Mouse (Mus musculus): ENCODE measurements at regions not wholly inside any gene's neighbourhood (a gene's known extent, or its start where the extent isn't known, plus 50 kb on each side); places are given as distances from the start of the nearest gene placed in this dataset.
A peak's percentile ranks its signal among the peaks of the same experiment; 100 is the strongest.
"Not testable (repeated sequence)": the region's sequence is repeated elsewhere in the genome, so short reads cannot be mapped to it uniquely, and the experiment has no call there.

DNA sequence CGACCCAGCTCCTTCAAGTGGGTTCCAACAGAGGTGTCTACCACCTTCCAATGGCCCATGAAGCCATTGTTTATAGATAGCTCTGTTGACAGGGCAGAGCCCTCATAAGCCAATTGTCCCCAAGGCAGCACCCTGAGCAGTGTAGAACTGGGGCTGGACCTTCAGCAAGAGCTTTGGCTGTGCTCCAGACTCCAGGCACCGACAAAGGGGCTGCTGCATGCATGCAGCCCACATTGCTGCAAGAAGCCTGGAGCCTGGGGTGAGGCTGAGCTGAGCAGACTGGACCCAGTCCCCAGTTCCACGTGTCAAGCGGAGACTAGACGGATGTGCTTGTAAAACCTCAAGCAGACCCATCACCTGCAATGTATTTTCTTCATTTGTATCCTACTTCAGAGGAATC is 91.9 kb upstream of the Lemd2 start:
- ATAC-seq (ENCODE audit: low read depth) = no peak
- 90% methylated on average over 5 of the region's 5 CpGs for WGBS
- H3K9ac ChIP-seq (replicated peaks; ENCODE audit: low read depth, low read length) = no peak overlapping the region

DNA sequence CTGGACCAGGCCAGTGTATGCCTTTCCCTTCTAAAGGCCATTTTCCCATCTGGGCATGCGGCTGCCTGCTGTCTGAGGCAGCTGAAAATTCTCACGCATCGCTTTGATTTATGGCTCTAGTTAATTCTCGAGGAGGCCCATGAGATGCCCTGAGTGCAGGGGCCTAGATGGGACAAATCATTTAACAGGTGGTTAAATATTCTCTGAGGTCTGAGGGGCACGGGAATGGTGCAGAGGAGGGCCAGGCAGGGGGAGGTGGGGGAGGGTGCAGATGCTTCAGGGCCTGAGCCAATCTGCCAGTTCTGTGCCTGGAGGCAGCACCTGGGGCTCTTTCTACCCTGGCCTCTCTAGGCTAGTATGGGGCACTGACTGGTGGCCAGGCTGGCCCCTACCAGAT is 89.9 kb upstream of the Lemd2 start:
- no peak overlapping the region for H3K4me3 ChIP-seq (ENCODE audit: low read depth, low read length)
- ATAC-seq (ENCODE audit: low read depth) = peak; percentile 56; the same call in 1 of the 2 replicates
- H3K4me1 ChIP-seq (ENCODE audit: control insufficient read depth, insufficient read depth, low read length) = no peaks in the 10 kb centered on the region
- no peaks in the 10 kb centered on the region for H3K27me3 ChIP-seq (ENCODE audit: control insufficient read depth, insufficient read depth, low read length)
- 25% methylated on average over 5 of the region's 5 CpGs for WGBS
- H3K9ac ChIP-seq (replicated peaks; ENCODE audit: low read depth, low read length) = no peak overlapping the region
- no peaks in the 10 kb centered on the region for H3K36me3 ChIP-seq (ENCODE audit: control insufficient read depth, insufficient read depth, low read length)
- H3K4me2 ChIP-seq (ENCODE audit: low read depth, low read length) = no peak overlapping the region
- H3K9me3 ChIP-seq (ENCODE audit: control insufficient read depth, low read length) = no peaks in the 10 kb centered on the region
- no peak overlapping the region for H3K27ac ChIP-seq (ENCODE audit: low read depth, low read length)

More for the DNA sequence above, 91.9 kb upstream of the Lemd2 start:
- no peak overlapping the region for H3K27ac ChIP-seq (ENCODE audit: low read depth, low read length)
- no peaks in the 10 kb centered on the region for H3K36me3 ChIP-seq (ENCODE audit: control insufficient read depth, insufficient read depth, low read length)
- H3K4me1 ChIP-seq (ENCODE audit: control insufficient read depth, insufficient read depth, low read length) = no peaks in the 10 kb centered on the region
- H3K27me3 ChIP-seq (ENCODE audit: control insufficient read depth, insufficient read depth, low read length) = no peaks in the 10 kb centered on the region
- H3K4me2 ChIP-seq (ENCODE audit: low read depth, low read length) = no peak overlapping the region
- no peaks in the 10 kb centered on the region for H3K9me3 ChIP-seq (ENCODE audit: control insufficient read depth, low read length)
- no peak overlapping the region for H3K4me3 ChIP-seq (ENCODE audit: low read depth, low read length)

DNA sequence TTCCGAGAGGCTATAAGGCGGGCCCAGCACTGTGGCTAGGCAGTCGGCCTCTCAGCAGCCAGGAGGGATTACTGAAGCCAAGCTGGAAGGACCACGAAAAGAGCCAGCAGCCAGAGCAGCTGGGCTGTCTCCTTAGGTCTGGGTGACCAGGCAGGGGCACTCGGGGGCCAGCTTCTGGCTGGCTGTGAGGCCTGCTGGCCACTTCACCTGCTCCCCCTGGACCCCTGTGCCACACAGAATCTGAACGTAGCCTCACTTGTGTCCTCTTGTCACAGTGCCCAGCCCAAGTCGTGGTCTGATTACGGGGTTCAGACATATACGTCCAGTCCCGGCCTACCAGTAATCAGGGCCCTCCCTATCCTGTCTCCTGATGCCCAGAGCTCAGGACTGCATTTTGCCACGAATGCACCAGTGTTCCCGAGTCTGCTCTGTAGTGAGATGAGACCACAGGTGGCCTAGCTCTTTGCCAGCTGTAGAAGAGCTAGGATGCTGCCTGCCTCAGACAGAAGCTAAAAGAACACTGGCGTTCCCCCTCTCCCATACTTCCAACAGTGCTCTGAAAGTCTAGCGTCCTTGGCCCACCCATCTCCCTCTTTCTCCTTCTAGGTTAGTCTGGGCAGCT is 89.4 kb upstream of the Lemd2 start:
- Histone ChIP-seq H3K27me3 (ENCODE audit: control insufficient read depth, insufficient read depth, low read length) (no peaks in the 10 kb centered on the region), H3K9me3 (ENCODE audit: control insufficient read depth, low read length) (no peaks in the 10 kb centered on the region), H3K4me2 (ENCODE audit: low read depth, low read length) (no peak overlapping the region), H3K4me1 (ENCODE audit: control insufficient read depth, insufficient read depth, low read length) (no peaks in the 10 kb centered on the region), H3K9ac (replicated peaks; ENCODE audit: low read depth, low read length) (no peak overlapping the region), H3K4me3 (ENCODE audit: low read depth, low read length) (no peak overlapping the region), H3K27ac (ENCODE audit: low read depth, low read length) (no peak overlapping the region), H3K36me3 (ENCODE audit: control insufficient read depth, insufficient read depth, low read length) (no peaks in the 10 kb centered on the region)
- 82% methylated on average over 14 of the region's 14 CpGs for WGBS
- ATAC-seq (ENCODE audit: low read depth) = no peak

DNA sequence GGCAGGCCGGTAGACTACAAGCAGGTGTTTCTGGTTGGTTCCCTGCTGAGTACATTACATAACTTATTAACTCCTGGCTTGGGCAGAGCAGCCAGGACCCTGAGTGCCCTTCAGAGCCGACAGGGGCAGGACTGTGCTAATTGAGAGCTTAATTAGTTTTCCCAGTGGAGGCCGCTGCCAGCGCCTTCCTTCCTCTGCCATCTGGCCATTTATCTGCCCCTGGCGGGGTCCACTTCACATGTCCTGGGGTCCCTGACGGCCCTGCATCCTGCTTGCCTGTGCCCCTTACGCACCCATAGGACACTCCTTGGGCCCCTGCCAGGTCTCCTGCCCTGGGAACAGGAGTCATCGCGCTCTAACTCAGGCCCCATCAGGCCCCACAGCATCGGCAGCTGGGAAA is 87.4 kb upstream of the Lemd2 start:
- Histone ChIP-seq H3K4me3 (ENCODE audit: low read depth, low read length) (no peak overlapping the region), H3K27ac (ENCODE audit: low read depth, low read length) (no peak overlapping the region), H3K4me2 (ENCODE audit: low read depth, low read length) (no peak overlapping the region), H3K9me3 (ENCODE audit: control insufficient read depth, low read length) (no peaks in the 10 kb centered on the region), H3K27me3 (ENCODE audit: control insufficient read depth, insufficient read depth, low read length) (no peaks in the 10 kb centered on the region), H3K9ac (replicated peaks; ENCODE audit: low read depth, low read length) (no peak overlapping the region), H3K36me3 (ENCODE audit: control insufficient read depth, insufficient read depth, low read length) (no peaks in the 10 kb centered on the region), H3K4me1 (ENCODE audit: control insufficient read depth, insufficient read depth, low read length) (no peaks in the 10 kb centered on the region)
- no peak for ATAC-seq (ENCODE audit: low read depth)
- 66% methylated on average over 10 of the region's 10 CpGs for WGBS

DNA sequence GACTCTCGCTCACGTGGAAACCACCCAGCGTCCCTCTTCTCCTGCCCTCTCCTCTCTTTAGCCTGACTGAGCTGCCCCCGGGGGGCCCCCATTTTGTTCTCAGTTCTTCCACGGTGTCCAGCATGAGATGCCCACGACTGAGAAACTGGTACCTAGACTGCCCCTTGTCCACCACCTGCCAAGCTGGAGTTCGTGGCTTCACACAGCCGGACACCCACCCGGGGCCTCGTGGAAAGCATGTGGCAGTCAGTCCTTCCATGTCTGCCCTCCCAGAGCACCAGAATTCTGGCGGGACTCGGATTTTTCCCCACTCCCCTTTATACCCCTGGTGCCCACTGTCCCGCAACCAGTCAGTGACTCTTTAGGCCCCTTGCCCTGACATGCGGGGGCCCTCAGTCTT is 86.9 kb upstream of the Lemd2 start:
- Histone ChIP-seq H3K9me3 (ENCODE audit: control insufficient read depth, low read length) (no peaks in the 10 kb centered on the region), H3K36me3 (ENCODE audit: control insufficient read depth, insufficient read depth, low read length) (no peaks in the 10 kb centered on the region), H3K4me2 (ENCODE audit: low read depth, low read length) (no peak overlapping the region), H3K4me3 (ENCODE audit: low read depth, low read length) (no peak overlapping the region), H3K27ac (ENCODE audit: low read depth, low read length) (no peak overlapping the region), H3K4me1 (ENCODE audit: control insufficient read depth, insufficient read depth, low read length) (no peaks in the 10 kb centered on the region), H3K9ac (replicated peaks; ENCODE audit: low read depth, low read length) (no peak overlapping the region), H3K27me3 (ENCODE audit: control insufficient read depth, insufficient read depth, low read length) (no peaks in the 10 kb centered on the region)
- no peak for ATAC-seq (ENCODE audit: low read depth)
- WGBS = 97% methylated on average over 14 of the region's 14 CpGs

DNA sequence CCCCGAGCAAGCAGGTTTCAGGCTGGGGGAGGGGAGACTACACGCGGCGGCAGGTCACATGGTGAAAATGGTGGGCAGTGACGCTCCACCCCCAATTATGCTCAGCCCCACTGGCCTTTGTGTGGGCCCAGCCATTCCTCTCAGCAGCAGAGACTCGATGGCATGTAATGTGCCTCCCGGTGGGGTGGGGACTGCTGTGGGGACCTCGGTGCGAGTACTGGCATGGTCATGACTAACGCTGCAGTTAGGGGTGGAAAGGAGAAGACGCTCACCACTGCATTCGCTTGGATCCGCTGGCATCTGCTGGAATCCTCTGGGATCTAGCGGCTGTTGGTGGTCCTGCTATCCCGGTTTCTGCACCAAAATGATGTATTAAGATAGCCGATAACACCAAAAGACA is 86.0 kb upstream of the Lemd2 start:
- WGBS = 96% methylated on average over 16 of the region's 16 CpGs
- H3K36me3 ChIP-seq (ENCODE audit: control insufficient read depth, insufficient read depth, low read length) = no peaks in the 10 kb centered on the region
- no peak for ATAC-seq (ENCODE audit: low read depth)

DNA sequence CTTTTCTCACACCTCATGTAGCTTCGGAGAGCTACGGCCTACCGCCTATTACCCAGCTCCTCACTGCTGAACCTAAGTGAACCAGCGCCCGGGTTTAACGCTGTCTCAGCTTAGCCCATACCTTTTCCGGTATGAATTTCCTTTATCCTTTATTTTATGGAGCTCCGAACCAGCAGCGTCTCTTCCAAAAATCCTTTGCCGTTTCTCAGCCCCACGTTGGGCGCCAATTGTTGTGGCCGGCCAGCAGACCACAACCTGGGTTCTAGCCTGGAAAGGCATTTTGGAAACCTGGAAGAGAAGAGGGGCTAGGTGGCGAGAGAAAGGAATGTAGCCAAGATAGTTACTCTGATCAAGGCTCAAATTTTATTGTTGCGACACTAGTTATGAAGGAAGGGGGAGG is 85.5 kb upstream of the Lemd2 start:
- ATAC-seq (ENCODE audit: low read depth); H3K9ac ChIP-seq (replicated peaks; ENCODE audit: low read depth, low read length); H3K27me3 ChIP-seq (ENCODE audit: control insufficient read depth, insufficient read depth, low read length); H3K9me3 ChIP-seq (ENCODE audit: control insufficient read depth, low read length); H3K4me3 ChIP-seq (ENCODE audit: low read depth, low read length); H3K27ac ChIP-seq (ENCODE audit: low read depth, low read length); H3K4me1 ChIP-seq (ENCODE audit: control insufficient read depth, insufficient read depth, low read length); H3K4me2 ChIP-seq (ENCODE audit: low read depth, low read length); H3K36me3 ChIP-seq (ENCODE audit: control insufficient read depth, insufficient read depth, low read length): not testable (repeated sequence)
- 97% methylated on average over 13 of the region's 15 CpGs for WGBS

More for the DNA sequence above, 86.0 kb upstream of the Lemd2 start:
- H3K9ac ChIP-seq (replicated peaks; ENCODE audit: low read depth, low read length) = no peak overlapping the region
- no peak overlapping the region for H3K4me2 ChIP-seq (ENCODE audit: low read depth, low read length)
- no peaks in the 10 kb centered on the region for H3K27me3 ChIP-seq (ENCODE audit: control insufficient read depth, insufficient read depth, low read length)
- H3K4me1 ChIP-seq (ENCODE audit: control insufficient read depth, insufficient read depth, low read length) = no peaks in the 10 kb centered on the region
- H3K9me3 ChIP-seq (ENCODE audit: control insufficient read depth, low read length) = no peaks in the 10 kb centered on the region
- no peak overlapping the region for H3K27ac ChIP-seq (ENCODE audit: low read depth, low read length)
- no peak overlapping the region for H3K4me3 ChIP-seq (ENCODE audit: low read depth, low read length)

DNA sequence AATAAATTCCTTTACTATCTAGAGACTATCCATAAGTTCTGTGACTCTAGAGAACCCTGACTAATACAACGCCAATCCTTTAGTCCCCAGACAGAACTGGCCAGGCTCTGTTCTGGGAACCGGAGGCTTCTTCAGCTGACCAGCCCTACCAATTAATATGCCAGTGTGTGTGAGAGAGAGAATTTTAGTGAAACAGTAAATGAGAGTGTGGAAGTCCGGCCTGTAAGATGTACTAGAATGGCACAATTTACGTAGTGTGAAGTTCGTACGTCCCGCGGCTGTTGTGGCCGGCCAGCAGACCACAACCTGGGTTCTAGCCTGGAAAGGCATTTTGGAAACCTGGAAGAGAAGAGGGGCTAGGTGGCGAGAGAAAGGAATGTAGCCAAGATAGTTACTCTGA is 83.7 kb upstream of the Lemd2 start:
- WGBS = 97% methylated on average over 9 of the region's 10 CpGs
- H3K9me3 ChIP-seq (ENCODE audit: control insufficient read depth, low read length) = not testable (repeated sequence)

DNA sequence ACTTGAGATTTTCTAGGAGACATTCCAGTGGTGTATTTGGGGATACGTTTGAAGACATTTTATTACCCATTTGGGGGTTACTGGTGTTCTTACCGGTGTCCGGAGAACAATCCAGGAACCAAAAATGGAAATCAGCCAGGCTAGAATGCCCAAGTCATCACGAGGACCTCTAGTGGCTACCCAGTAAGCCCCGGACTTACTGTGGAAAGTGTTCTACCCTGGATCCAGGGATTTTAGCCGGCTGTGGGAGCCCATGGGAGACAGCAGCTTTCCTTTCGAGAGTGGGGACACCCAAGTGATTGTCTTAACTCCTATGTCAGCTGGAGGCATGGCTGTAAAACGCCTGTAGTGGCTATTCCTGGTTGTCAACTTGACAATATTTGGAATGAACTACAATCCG is 77.0 kb upstream of the Lemd2 start:
- Histone ChIP-seq H3K4me1 (ENCODE audit: control insufficient read depth, insufficient read depth, low read length) (no peaks in the 10 kb centered on the region), H3K9me3 (ENCODE audit: control insufficient read depth, low read length) (no peaks in the 10 kb centered on the region), H3K36me3 (ENCODE audit: control insufficient read depth, insufficient read depth, low read length) (no peaks in the 10 kb centered on the region), H3K9ac (replicated peaks; ENCODE audit: low read depth, low read length) (no peak overlapping the region), H3K4me2 (ENCODE audit: low read depth, low read length) (no peak overlapping the region), H3K4me3 (ENCODE audit: low read depth, low read length) (no peak overlapping the region), H3K27ac (ENCODE audit: low read depth, low read length) (no peak overlapping the region), H3K27me3 (ENCODE audit: control insufficient read depth, insufficient read depth, low read length) (no peaks in the 10 kb centered on the region)
- ATAC-seq (ENCODE audit: low read depth) = no peak
- 82% methylated on average over 9 of the region's 9 CpGs for WGBS

More for the DNA sequence above, 83.7 kb upstream of the Lemd2 start:
- ATAC-seq (ENCODE audit: low read depth); H3K27ac ChIP-seq (ENCODE audit: low read depth, low read length); H3K4me2 ChIP-seq (ENCODE audit: low read depth, low read length); H3K4me1 ChIP-seq (ENCODE audit: control insufficient read depth, insufficient read depth, low read length); H3K36me3 ChIP-seq (ENCODE audit: control insufficient read depth, insufficient read depth, low read length); H3K4me3 ChIP-seq (ENCODE audit: low read depth, low read length); H3K27me3 ChIP-seq (ENCODE audit: control insufficient read depth, insufficient read depth, low read length); H3K9ac ChIP-seq (replicated peaks; ENCODE audit: low read depth, low read length): not testable (repeated sequence)
